Mouse (Mus musculus): ENCODE measurements around the gene Arf6. TPM values are rescaled to one million over a fixed set of nuclear protein-coding genes. Genes with fewer than 3 reads are reported as not detected.
"Not testable (repeated sequence)": the region's sequence is repeated elsewhere in the genome, so short reads cannot be mapped to it uniquely, and the experiment has no call there.

Gene Arf6
- polyA plus RNA-seq, 1 experiment from 2014 or later = 45.6 TPM

- H3K36me3 ChIP-seq = peaks cover 27% of the 10 kb centered on the region
- H3K9me3 ChIP-seq; H3K27me3 ChIP-seq; H3K4me3 ChIP-seq; H3K4me2 ChIP-seq (replicated peaks); H3K27ac ChIP-seq; ATAC-seq (ENCODE audit: low FRiP score, low read depth); H3K9ac ChIP-seq: not testable (repeated sequence)
- peaks cover 21% of the 10 kb centered on the region for H3K4me1 ChIP-seq
- WGBS = 91% methylated on average over 6 of the region's 6 CpGs
These were observed 5.7 kb downstream of the Arf6 start for GRCm38 (mm10) chr12:69377636-69378035.

GRCm38 (mm10) chr12:69378558-69379454 is 6.9 kb downstream of the Arf6 start:
- WGBS = 87% methylated on average over 11 of the region's 11 CpGs
- Histone ChIP-seq H3K36me3 (peaks cover 21% of the 10 kb centered on the region), H3K4me2 (replicated peaks) (no peak overlapping the region), H3K27me3 (no peaks in the 10 kb centered on the region), H3K9ac (no peak overlapping the region), H3K27ac (peak overlapping the region; percentile 52; the same call in 1 of the 2 replicates), H3K9me3 (no peaks in the 10 kb centered on the region), H3K4me1 (peaks cover 17% of the 10 kb centered on the region), H3K4me3 (no peak overlapping the region)
- no peak for ATAC-seq (ENCODE audit: low FRiP score, low read depth)

GRCm38 (mm10) chr12:69382880-69383279 is 10.9 kb downstream of the Arf6 start:
- H3K4me3 ChIP-seq = no peak overlapping the region
- no peak overlapping the region for H3K4me2 ChIP-seq (replicated peaks)
- peaks cover 10% of the 10 kb centered on the region; the same call in 1 of the 2 replicates for H3K36me3 ChIP-seq
- ATAC-seq (ENCODE audit: low FRiP score, low read depth) = no peak
- H3K9me3 ChIP-seq = no peaks in the 10 kb centered on the region
- H3K9ac ChIP-seq = no peak overlapping the region
- WGBS = 95% methylated on average over 1 of the region's 1 CpGs
- no peaks in the 10 kb centered on the region for H3K4me1 ChIP-seq
- H3K27ac ChIP-seq = no peak overlapping the region
- H3K27me3 ChIP-seq = no peaks in the 10 kb centered on the region

- peaks cover 6% of the 10 kb centered on the region; the same call in 1 of the 2 replicates for H3K36me3 ChIP-seq
- H3K4me3 ChIP-seq = no peak overlapping the region
- no peaks in the 10 kb centered on the region for H3K9me3 ChIP-seq
- H3K27ac ChIP-seq = no peak overlapping the region
- no peaks in the 10 kb centered on the region for H3K4me1 ChIP-seq
- 83% methylated on average over 5 of the region's 5 CpGs for WGBS
- H3K9ac ChIP-seq = no peak overlapping the region
- H3K4me2 ChIP-seq (replicated peaks) = no peak overlapping the region
- ATAC-seq (ENCODE audit: low FRiP score, low read depth) = no peak
- no peaks in the 10 kb centered on the region for H3K27me3 ChIP-seq
These were observed 12.7 kb downstream of the Arf6 start for GRCm38 (mm10) chr12:69384606-69385005.

GRCm38 (mm10) chr12:69385542-69386280 is 13.8 kb downstream of the Arf6 start:
- Histone ChIP-seq H3K27me3 (no peaks in the 10 kb centered on the region), H3K9ac (no peak overlapping the region), H3K4me1 (no peaks in the 10 kb centered on the region), H3K4me3 (no peak overlapping the region), H3K36me3 (peaks cover 6% of the 10 kb centered on the region; the same call in 1 of the 2 replicates), H3K4me2 (replicated peaks) (no peak overlapping the region), H3K9me3 (no peaks in the 10 kb centered on the region), H3K27ac (no peak overlapping the region)
- 77% methylated on average over 6 of the region's 6 CpGs for WGBS
- ATAC-seq (ENCODE audit: low FRiP score, low read depth) = no peak

- not testable (repeated sequence) for H3K4me2 ChIP-seq (replicated peaks); H3K27me3 ChIP-seq; ATAC-seq (ENCODE audit: low FRiP score, low read depth); H3K4me3 ChIP-seq; H3K36me3 ChIP-seq; H3K9ac ChIP-seq; H3K27ac ChIP-seq; H3K4me1 ChIP-seq; H3K9me3 ChIP-seq
- 74% methylated on average over 4 of the region's 12 CpGs for WGBS
These were observed 14.4 kb downstream of the Arf6 start for GRCm38 (mm10) chr12:69386281-69386732.

- Histone ChIP-seq H3K4me1 (no peaks in the 10 kb centered on the region), H3K4me2 (replicated peaks) (no peak overlapping the region), H3K9ac (no peak overlapping the region), H3K4me3 (no peak overlapping the region), H3K36me3 (no peaks in the 10 kb centered on the region), H3K27me3 (no peaks in the 10 kb centered on the region), H3K27ac (no peak overlapping the region), H3K9me3 (no peaks in the 10 kb centered on the region)
- no peak for ATAC-seq (ENCODE audit: low FRiP score, low read depth)
- 94% methylated on average over 10 of the region's 10 CpGs for WGBS
These were observed 16.4 kb downstream of the Arf6 start for GRCm38 (mm10) chr12:69388321-69388869.

GRCm38 (mm10) chr12:69389273-69389938 is 17.5 kb downstream of the Arf6 start:
- H3K9me3 ChIP-seq = no peaks in the 10 kb centered on the region
- no peak overlapping the region for H3K4me2 ChIP-seq (replicated peaks)
- no peak overlapping the region for H3K9ac ChIP-seq
- no peak overlapping the region for H3K4me3 ChIP-seq
- no peaks in the 10 kb centered on the region for H3K27me3 ChIP-seq
- H3K4me1 ChIP-seq = no peaks in the 10 kb centered on the region
- ATAC-seq (ENCODE audit: low FRiP score, low read depth) = no peak
- H3K27ac ChIP-seq = no peak overlapping the region
- H3K36me3 ChIP-seq = no peaks in the 10 kb centered on the region
- WGBS = 67% methylated on average over 7 of the region's 7 CpGs

- H3K36me3 ChIP-seq = no peaks in the 10 kb centered on the region
- no peaks in the 10 kb centered on the region for H3K4me1 ChIP-seq
- H3K9ac ChIP-seq = no peak overlapping the region
- ATAC-seq (ENCODE audit: low FRiP score, low read depth) = no peak
- H3K27me3 ChIP-seq = no peaks in the 10 kb centered on the region
- no peak overlapping the region for H3K27ac ChIP-seq
- no peaks in the 10 kb centered on the region for H3K9me3 ChIP-seq
- H3K4me3 ChIP-seq = no peak overlapping the region
- no peak overlapping the region for H3K4me2 ChIP-seq (replicated peaks)
- WGBS = 71% methylated on average over 7 of the region's 7 CpGs
These were observed 18.2 kb downstream of the Arf6 start for GRCm38 (mm10) chr12:69390000-69390698.

- Histone ChIP-seq H3K9ac (no peak overlapping the region), H3K27me3 (no peaks in the 10 kb centered on the region), H3K9me3 (no peaks in the 10 kb centered on the region), H3K4me3 (no peak overlapping the region), H3K27ac (no peak overlapping the region), H3K4me2 (replicated peaks) (no peak overlapping the region), H3K36me3 (no peaks in the 10 kb centered on the region), H3K4me1 (no peaks in the 10 kb centered on the region)
- no peak for ATAC-seq (ENCODE audit: low FRiP score, low read depth)
- WGBS = 77% methylated on average over 10 of the region's 10 CpGs
These were observed 21.1 kb downstream of the Arf6 start for GRCm38 (mm10) chr12:69393076-69393475.

- Histone ChIP-seq H3K4me3 (no peak overlapping the region), H3K9me3 (no peaks in the 10 kb centered on the region), H3K4me2 (replicated peaks) (no peak overlapping the region), H3K9ac (no peak overlapping the region), H3K4me1 (no peaks in the 10 kb centered on the region), H3K36me3 (no peaks in the 10 kb centered on the region), H3K27me3 (no peaks in the 10 kb centered on the region), H3K27ac (no peak overlapping the region)
- ATAC-seq (ENCODE audit: low FRiP score, low read depth) = no peak
- WGBS = 83% methylated on average over 6 of the region's 6 CpGs
These were observed 22.5 kb downstream of the Arf6 start for GRCm38 (mm10) chr12:69394456-69394855.
